Mouse (Mus musculus): ENCODE results near the gene Hist1h2ad.
"Not testable (repeated sequence)": the region's sequence is repeated elsewhere in the genome, so short reads cannot be mapped to it uniquely, and the experiment has no call there.

- not testable (repeated sequence) for TF ChIP-seq CTCF (IDR thresholded peaks at IDR 0.05; ENCODE audit: borderline replicate concordance, control insufficient read depth, extremely low read depth, insufficient read depth, low read length, poor library complexity); POLR2A (IDR thresholded peaks at IDR 0.05; ENCODE audit: control insufficient read depth, extremely low read depth, insufficient read depth, low read length, poor library complexity)
Measured at GRCm38 (mm10) chr13:23573034-23573897, 915 bp upstream of the Hist1h2ad start.
